Mouse (Mus musculus) small intestine, adult 2 months (tissue): ENCODE results near the gene Wapl.

ENCODE experiments used
- CTCF ChIP-seq: fragments of 200-500 bp; IDR thresholded peaks from 2 replicates; pipeline ENCODE4 v1.5.1; 2012; ENCODE audit warnings: low read depth, mild to moderate bottlenecking, control low read depth, inconsistent platforms, low read length, moderate library complexity, mixed read lengths; ENCODE audit not compliant: insufficient replicate concordance, insufficient read length; ENCODE audit errors: extremely low read depth
- POLR2A ChIP-seq: fragments of 200-500 bp; IDR thresholded peaks from 2 replicates; pipeline ENCODE4 v1.6.1; 2012; ENCODE audit warnings: low read depth, mild to moderate bottlenecking, control low read depth, inconsistent platforms, low read length, moderate library complexity

GRCm38 (mm10) chr14:34697376-34697775 lies 23.6 kb downstream of the Wapl start:
- TF ChIP-seq POLR2A (no peak), CTCF (no peak)
